Mouse (Mus musculus) frontal cortex, postnatal 10 days (tissue): ENCODE results near the gene Lca5l.
"Not testable (repeated sequence)": the region's sequence is repeated elsewhere in the genome, so short reads cannot be mapped to it uniquely, and the experiment has no call there.

Experiments used
- DNase-seq, 2 experiments: peaks; one replicate each; pipeline ENCODE4 v3.0.0; 2022; ENCODE audit warnings: low spot score in 2 of 2, mixed read lengths in 1 of 2

Gene Lca5l

GRCm38 (mm10) chr16:96165723-96166264, 26.3 kb downstream of the Lca5l start:
- DNase-seq = no peak

GRCm38 (mm10) chr16:96161336-96161735, 30.7 kb downstream of the Lca5l start:
- DNase-seq = no peak

GRCm38 (mm10) chr16:96160927-96161326, 31.1 kb downstream of the Lca5l start:
- DNase-seq = no peak

- no peak for DNase-seq
These were observed 32.2 kb downstream of the Lca5l start for GRCm38 (mm10) chr16:96159794-96160346.

- DNase-seq = peak in 1 of 2 experiments; percentile 61
These were observed 32.9 kb downstream of the Lca5l start for GRCm38 (mm10) chr16:96159091-96159731.

- no peak for DNase-seq
These were observed 33.5 kb downstream of the Lca5l start for GRCm38 (mm10) chr16:96158511-96159080.

- DNase-seq = peak; percentile 30 to 63
These were observed 34.9 kb downstream of the Lca5l start for GRCm38 (mm10) chr16:96157171-96157570.

- peak; percentile 48 to 74 for DNase-seq
These were observed 36.1 kb downstream of the Lca5l start for GRCm38 (mm10) chr16:96156019-96156418.

- no peak for DNase-seq
These were observed 37.6 kb downstream of the Lca5l start for GRCm38 (mm10) chr16:96154476-96154875.

- DNase-seq = peak in 1 of 2 experiments; percentile 65
These were observed 40.5 kb downstream of the Lca5l start for GRCm38 (mm10) chr16:96151551-96151950.

GRCm38 (mm10) chr16:96150995-96151394, 41.1 kb downstream of the Lca5l start:
- no peak for DNase-seq

- no peak for DNase-seq
These were observed 42.8 kb downstream of the Lca5l start for GRCm38 (mm10) chr16:96149311-96149710.

- no peak for DNase-seq
These were observed 43.2 kb downstream of the Lca5l start for GRCm38 (mm10) chr16:96148834-96149233.

GRCm38 (mm10) chr16:96145814-96146213, 46.3 kb downstream of the Lca5l start:
- DNase-seq = no peak

GRCm38 (mm10) chr16:96145110-96145800, 46.8 kb downstream of the Lca5l start, which contains the start of gene Wrb:
Gene Wrb (plus strand): TSS chr16:96145407.
- DNase-seq = peak; percentile 99 to 100

GRCm38 (mm10) chr16:96144748-96145109, 47.3 kb downstream of the Lca5l start:
- not testable (repeated sequence) for DNase-seq

GRCm38 (mm10) chr16:96128466-96128865, 63.6 kb downstream of the Lca5l start:
- no peak for DNase-seq

- DNase-seq = peak; percentile 97 to 98
These were observed 64.3 kb downstream of the Lca5l start, which contains the start of gene Hmgn1 for GRCm38 (mm10) chr16:96127657-96128344. Gene Hmgn1 (minus strand): TSS chr16:96127729.

- no peak for DNase-seq
These were observed 64.8 kb downstream of the Lca5l start for GRCm38 (mm10) chr16:96127288-96127656.

- DNase-seq = peak in 1 of 2 experiments; percentile 22
These were observed 65.3 kb downstream of the Lca5l start for GRCm38 (mm10) chr16:96126684-96127171.

GRCm38 (mm10) chr16:96120022-96120623, 71.9 kb downstream of the Lca5l start:
- no peak for DNase-seq
